Mouse (Mus musculus) right cerebral cortex, postnatal 36 days (tissue): ENCODE results near the gene Swap70.

ENCODE experiments used
- DNase-seq, 2 experiments: peaks; one replicate each; pipeline ENCODE4 v3.0.0; 2022; ENCODE audit warnings: low spot score in 2 of 2, mixed read lengths in 1 of 2

Swap70 gene

DNA sequence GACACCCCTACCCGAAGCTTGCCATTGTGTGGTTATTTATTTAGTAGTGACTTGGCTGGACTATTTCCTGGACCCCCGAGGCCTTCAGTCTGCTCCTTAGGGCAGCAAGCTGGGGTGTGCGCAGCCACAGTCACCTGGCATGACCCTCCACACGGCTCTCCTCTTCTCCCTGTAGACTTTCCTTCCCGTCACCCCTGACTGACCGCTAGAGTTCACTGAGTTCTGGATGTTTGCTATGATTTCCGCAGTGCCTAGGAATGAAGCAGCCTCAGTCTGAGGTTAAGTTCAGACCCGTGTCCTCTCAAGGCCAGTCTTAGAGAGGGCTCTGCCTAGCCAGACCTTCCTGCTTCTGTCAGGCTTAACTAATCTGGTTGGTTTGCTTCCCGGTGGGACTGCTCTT lies 50.3 kb downstream of the Swap70 start:
- no peak for DNase-seq

DNA sequence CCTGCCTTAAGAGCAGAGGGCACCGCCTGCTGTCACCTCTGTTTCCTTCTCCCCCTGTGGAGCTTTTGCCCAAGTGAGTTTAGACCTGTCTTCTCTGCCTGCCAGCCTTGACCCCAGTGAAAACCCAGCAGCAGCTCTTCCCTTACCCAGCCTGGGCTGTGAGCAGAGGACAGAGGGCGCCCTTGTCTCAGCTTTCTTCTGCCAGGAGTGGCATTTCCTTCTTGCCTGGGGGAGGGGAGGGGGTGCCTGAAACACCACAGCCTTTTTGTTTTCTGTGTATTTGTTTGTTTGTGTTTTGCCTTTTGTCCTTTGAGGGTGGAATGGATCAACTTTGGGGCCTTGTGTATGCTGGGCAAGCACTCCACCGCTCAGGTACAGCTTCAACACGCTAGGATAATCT lies 50.9 kb downstream of the Swap70 start:
- DNase-seq, result no peak

DNA sequence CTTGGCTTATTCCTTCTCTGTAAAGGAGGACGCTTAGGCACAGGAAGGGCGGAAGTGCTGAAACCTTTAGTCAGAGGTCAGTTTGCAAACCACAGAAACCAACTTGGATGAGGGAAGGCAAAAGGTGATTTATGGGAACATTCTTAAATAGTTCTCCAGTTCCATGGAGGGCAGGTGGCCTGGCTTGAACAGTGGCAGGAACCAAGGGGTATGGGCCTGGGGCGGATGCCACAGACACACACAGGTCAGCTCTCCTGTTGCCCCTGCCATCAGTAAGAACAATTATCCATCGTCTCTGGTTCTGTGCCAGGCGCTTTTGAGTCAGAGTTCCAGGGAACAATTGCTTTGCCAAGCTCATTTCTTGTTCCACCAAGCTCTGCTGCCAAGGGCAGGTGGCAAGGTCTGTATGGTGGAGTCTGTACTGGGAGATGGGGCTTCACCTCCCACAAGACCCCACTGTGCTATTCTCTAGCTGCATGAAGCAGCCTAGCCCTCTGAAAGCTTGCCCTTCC lies 56.3 kb downstream of the Swap70 start:
- no peak for DNase-seq

DNA sequence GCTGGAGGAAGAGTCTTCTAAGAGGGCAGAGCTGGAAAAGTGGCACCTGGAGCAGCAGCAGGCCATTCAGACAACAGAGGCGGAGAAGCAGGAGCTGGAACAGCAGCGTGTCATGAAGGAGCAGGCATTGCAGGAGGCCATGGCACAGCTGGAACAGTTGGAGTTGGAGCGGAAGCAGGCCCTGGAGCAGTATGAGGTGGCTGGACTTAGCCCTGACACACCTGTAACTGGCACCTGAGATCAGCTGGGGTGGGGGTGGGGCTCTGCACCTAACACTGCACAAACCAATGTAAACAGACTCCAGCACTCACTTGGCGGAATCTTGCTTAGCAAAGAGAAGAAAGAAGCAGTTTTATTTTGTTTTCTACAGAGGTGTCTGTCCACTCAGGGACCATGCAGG lies 57.7 kb downstream of the Swap70 start:
- DNase-seq, result no peak

DNA sequence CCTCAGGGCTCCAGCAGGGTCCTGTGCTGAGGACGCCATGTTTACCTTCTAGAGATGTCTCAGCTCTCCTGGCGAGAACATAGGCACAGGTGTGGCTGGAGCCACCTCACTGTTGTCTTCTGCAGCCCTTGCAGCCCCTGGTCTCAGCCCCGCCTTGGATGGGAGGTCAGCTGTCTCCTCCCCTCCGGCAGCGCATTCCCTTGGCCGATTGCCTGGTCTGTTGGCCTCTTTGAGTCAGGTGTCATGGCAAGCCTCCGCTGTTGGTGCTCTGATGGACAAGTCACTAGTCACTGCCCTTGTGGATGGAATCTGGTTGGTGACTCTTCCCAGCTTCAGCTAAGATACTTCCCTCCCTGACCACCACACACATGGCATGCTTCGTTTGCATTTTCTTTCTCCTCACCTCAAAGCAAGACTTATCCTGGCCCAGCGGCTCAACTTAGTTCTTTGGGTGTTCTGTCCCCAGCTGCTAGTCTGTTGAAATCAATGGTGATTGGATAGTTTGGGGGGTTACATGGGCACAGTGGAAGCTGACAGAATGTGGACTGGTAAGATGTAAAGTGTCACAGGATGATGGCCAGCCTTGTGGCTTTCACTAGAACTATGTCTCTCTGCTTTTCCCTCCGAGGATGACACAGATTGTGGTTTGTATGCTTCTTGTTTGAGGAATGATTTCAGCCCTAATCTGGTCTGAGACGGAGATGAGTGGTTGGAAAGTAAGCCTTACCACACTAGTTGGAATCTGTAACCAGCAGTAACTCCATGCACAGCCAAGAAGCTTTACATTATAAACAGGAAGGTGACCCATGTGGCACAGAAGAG lies 60.1 kb downstream of the Swap70 start:
- DNase-seq, result no peak

DNA sequence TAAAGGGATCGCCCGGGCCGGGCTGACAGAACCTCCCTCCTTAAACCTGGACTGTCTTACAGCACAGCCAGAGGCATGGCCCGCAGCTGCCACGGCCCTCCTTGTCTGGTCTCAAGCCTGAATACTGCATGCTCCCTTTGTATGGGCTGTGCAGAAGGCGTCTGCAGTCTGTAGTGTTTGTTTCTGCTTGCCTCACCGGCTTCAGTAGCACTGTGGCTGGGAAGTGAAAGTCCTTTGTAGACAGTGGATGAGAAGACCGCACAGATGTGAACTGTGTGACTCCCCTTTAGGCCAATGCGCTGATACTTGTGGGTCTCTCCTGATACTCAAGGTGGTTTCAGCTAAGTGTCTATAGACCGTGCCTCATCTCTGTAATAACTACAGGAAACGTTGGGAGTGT lies 61.3 kb downstream of the Swap70 start:
- no peak for DNase-seq

DNA sequence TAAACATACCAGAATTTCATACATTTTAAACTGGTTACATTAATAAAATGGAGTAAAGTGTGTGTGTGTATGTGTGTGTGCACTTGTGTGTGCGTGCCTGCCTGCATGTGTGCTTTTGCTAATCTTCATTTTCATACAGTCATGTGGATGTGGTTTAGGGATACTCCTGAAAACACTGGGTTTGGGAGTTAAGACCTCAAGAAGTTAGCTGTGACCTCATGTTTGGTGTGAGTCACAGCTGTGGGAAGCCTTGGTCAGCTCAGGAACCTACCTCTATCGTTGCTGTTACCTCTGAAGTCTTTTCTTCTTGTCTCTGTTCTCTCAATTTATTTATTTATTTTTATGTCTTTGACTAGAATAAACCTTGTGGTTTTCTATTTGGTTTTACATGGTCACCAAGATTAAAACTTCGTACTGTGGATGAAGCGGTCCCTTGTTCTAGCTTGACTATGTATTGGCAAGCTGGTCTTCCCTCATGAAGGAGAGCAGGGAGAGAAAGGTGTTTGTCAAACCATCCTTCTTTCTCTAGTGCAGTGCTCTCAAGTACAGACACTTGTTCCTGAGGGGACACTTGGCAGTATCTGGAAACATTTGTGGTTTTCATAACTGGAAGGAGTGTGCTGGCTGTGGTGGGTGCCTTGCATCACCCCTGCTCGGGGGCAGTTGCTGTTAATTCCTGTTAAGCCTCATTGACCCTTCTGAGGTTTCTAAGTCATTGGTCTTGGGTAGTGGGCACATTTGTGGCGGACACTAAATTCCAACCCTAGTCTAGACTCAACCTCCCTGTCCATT lies 62.2 kb downstream of the Swap70 start:
- no peak for DNase-seq

DNA sequence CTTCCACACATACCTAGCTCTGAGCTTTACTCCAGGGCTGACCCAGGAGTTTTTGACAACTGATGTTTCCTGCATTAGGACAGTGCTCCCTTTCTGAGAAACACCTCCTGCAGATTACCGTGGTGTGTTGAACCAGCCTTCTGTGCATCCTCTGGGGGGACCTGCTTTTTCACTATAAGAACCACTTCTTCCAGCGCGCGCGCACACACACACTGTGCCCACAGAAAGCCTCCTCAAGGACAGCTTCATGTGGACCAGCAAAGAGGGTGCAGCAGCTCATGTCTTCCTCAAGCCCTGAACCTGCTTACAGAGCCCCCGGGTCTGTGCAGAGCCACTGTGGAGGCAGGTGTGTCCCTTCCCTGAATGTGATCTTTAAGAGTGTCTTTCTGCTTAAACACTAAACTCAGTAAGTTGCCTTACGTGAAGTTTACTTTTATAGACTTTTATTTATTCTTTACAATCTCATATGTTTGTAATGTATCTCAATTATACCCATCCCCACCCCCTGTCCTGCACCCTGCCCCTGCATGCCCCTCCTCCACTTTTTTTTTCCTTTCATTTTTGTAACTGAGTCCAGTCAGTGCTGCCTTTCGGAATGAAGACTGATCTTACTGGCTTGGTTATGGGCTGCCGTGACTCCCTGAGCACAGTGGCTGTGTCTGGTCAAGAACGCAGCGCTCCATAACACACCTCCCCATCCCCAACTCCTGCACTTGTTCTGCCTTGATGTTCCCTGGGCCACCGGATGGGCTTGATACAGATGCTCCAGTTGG lies 63.8 kb downstream of the Swap70 start:
- no peak for DNase-seq

DNA sequence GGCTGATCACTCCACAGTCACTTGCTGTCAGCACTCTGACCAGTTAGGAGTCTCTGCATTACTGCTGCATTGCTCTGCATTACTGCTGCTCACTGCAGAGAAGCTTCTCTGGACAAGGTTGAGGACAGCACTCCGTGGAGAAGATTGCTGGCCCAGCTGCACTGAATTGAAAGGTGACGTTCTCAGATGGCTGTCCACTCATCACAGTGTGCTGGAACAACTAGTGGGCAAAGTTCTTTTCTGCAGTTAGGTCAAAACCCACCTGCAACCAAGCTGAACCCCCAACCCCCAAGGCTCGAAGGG lies 64.3 kb downstream of the Swap70 start:
- no peak for DNase-seq

DNA sequence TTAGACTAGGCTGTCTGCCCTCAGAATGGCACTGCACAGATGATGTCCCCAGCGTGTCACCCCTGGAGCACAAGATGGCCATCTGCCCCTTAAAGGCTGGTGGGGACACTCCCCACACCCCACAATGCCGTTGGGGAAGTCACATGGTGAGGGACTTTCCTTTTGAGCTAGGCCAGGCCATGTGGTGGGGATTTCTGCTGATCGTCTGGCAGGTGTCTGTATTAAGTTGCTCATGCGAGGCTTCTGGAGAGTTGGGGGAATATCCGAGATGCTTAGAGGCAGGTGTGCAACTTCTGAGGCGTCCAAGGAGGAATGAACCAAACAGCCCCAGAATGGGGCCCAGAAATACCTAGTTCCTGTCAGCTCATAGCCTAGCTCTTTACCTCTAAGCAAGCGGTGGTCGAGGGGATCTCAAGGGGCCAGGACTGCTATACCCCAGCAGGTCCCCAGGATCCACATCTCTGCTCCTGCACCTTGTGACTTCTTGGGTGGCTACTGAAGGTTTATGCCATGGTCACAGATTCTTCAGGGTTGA lies 64.8 kb downstream of the Swap70 start:
- no peak for DNase-seq

DNA sequence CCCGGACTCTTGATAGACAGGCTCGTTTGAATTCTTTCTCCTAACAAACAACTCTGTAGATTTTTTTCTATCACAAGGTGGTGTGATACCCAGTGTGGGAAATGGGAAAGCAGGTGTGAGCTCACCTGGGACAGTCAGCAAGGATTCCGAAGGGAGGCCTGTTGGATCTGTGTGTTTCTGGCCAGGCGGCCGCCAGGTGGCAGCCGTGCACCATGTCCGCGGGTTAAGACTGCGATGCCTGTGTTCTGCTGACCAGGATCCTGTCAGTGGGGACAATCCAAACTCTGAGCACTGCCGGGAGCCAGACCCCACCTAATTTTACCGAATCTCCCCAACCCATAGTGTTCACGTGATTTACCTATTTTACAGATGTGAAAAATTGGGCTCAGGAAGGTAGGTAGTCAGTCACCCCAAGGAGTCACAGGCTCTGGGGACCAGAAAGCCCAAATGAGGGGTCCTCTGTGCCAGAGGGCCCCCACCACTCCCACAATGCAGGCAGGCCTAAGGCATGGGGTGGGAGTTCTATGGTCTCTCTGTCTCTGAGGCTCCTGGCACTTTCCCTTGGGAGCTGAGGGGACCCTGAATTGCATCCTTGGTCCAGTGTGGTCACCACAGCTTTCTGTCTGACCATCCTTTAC lies 65.4 kb downstream of the Swap70 start:
- peak; percentile 55 to 79 for DNase-seq

DNA sequence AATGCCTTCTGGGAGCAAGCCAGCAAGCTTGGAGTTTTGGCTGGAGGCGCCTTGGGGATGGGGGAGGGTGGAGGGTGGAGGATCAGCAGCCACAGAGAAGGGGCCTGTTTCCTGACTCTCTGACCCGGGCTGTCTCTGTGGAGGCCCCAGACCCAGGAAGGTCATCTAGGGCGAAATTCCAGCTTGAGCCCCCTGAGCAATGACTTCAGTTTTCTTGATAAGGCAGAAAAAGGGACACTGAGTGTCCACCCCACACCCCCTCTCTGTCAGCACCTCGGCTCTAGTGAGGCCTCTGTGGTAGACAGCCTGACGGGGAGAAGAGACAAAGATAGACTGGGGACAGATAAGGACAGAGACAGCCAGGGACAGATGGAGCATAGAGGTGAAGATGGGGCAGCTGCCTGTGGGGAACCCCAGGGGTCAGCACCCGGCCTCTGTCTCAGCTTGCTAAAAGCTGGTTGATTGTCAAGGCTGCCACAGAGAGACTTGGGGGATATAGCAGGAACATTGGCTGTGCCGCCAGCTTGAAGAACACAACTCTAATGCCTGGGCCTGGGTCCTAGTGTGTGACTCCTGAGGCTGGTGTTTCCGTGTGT lies 66.1 kb downstream of the Swap70 start:
- no peak for DNase-seq

DNA sequence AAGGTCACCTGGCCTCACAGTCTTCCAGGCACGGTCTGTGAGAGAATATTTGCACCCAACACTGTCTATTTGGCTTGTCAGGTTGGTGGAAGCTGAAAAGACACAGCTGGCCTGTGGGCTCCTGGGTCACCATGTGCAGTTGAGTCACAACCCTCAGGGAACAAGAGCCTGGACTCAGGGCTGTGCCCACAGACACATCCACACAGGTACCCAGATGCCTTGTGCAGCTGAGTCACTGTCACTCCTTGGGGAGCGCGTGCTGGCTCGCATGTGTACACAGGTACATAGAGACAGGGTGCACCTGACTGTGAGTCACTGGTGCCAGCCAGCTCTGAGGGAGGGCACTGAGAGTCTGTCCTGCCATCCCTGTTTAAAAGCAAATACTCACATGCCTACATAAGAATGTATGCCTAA lies 66.7 kb downstream of the Swap70 start:
- no peak for DNase-seq

DNA sequence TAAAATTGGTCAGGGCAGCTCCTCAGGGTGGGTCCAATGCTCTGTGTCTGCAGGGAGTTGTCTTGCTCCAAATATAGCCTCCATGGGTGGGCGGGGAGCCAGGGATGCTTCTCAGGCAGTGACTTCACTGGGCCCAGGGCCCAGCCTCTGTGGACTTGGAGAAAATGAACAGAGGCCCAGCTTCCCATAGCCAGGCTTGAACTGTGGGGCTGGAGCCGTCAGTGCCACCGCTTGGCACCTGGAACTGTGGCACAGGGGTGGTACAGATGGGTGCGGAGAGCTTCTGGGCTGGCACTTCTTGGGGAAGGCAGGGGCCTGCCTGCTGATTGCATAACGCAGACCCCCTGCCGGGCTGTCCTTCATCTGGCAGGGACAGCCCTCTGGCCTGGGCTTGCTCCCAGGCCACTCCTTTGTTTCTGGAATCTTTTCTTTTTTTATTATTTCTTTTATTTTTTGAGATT lies 67.2 kb downstream of the Swap70 start:
- DNase-seq, result no peak

DNA sequence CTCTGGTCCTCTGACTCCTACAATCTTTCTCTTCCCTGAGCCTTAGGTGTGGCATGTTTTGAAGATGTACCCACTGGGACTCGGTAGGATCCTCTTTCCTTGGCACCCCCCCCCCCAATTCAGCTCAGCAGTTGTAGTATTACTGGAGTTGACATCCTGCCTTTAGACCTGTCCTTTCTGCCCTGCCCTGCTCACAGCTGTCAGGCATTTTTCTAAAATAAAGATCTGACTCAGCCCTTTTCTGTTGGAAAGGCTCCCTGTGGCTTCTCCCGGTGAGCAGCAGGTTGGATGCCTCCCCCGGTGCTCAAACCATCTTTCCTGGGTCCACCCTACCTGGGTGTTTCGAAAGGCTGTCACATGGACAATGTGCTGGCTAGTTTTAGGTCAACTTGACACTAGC lies 68.1 kb downstream of the Swap70 start:
- DNase-seq, result no peak

DNA sequence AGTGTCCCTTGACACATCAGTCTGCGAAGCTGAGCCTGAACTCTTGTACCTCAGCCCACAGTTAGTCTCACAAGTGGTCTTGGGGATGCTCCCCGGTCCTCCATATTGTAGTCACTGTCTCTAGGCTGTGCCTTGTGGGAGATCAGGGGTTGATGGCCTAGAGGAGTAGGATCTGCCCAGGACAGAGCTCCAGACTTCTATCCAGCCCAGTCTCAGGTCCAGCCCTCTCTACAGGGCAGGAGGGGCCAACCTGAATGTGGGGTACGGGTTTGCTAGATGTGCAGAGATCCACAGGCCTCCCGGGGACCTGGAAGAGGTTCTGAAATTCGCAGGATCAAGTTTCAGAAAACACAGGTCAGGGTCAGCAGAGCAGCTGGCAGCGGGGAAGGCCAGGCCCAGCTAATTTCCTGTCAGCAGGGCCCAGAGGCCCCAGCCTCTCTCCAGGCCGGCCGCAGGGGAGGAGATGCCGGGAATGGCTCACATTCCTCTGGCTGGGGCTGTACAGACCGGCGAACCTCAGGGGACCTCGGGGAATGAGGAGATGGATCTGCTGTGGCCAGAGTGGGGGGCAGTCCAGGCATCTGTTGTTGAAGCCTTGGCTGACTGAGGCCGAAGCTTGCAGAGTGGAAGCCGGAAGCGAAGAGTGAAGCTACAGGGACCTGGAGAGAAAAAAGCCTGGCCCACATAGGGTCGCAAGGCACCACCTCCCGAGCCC lies 75.5 kb downstream of the Swap70 start:
- no peak for DNase-seq

DNA sequence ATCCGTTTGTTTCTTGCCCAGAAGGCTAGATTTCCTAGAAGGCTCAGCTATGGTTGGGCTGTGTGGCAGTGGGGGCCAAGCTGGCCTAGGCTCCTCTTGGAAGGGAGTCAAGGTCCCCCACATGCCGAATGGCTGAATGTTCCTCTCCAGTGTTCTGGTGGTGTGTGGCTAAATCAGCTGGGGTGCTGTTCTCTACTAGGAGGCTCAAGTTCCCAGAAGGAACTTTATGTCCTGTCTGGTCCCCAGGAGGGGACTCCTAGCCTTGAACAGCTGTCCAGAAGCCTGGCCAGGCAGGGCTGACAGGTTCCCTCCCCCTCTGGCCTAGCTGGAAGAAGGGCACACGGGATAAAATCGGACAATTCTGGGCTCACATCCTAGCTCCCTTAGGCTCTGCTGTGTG lies 76.1 kb downstream of the Swap70 start:
- no peak for DNase-seq

DNA sequence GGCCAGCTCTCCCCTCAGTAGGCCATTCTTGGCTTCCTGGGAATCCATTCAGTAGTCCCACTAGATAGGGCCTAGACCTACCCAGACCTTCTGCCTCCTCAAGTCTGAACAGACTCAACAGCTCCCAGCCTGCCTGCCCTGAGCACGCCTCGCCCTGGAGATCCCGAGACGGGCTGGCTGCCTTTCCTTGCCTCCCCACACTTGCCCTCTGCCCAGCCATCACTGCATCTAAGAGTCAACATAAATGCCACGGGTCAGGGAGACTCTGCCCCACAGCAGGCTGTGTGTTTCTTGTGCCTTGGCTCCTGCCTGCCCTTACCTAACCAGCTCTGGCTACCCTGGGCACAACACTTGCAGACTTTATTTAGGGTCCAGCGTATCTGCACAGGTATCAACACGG lies 76.6 kb downstream of the Swap70 start:
- no peak for DNase-seq

DNA sequence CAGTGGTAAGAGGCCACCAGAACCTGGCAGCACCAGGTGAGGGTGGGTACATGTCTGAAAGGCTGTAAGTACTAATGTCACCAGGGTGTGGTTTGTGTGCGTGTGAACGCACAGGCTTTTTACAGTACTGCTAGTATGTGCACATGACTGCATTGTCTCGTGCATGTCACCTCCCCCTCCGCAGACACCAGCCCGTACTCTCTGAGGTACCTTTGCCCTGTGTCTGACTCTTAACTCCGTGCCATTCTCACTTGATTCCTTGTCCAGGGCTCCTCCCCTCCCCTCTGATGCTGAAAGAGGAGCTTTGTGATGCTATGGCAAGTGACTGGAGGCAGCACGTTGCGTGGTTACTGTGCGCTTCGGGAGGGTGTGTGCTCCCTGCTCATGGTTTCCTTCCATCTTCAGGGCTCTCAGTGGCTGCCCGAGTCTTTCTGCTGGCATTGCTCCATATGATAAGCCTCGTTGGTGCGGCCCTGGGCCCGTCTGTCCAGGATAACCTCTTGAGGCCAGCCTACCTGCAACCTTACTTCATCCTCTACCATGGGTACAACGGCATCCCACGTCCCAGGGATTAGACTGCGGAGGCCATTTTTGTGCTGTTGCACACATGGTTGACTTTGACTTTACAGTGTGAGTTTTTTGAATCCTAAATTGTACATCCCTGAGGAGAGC lies 77.4 kb downstream of the Swap70 start:
- no peak for DNase-seq

DNA sequence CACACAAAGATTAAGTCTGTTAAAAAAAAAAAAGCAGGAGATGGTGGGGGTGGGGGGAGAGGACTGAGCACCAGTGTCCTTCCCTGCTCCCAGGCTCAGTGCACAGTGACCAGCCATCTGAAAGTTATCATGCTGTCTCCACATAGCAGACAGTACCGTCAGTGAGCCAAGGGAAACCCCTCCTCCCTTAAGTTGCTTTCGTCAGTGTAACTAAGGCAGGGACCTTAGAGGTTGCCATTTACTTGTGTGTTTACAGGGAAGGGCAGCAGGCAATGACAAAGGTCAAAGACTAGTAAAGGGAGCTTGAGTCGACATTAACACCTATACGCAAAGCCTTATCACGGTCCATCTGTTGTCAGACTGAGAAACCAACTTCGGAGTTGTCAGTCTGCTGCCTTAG lies 81.4 kb downstream of the Swap70 start:
- DNase-seq, result no peak
